In the genomic region with DNA sequence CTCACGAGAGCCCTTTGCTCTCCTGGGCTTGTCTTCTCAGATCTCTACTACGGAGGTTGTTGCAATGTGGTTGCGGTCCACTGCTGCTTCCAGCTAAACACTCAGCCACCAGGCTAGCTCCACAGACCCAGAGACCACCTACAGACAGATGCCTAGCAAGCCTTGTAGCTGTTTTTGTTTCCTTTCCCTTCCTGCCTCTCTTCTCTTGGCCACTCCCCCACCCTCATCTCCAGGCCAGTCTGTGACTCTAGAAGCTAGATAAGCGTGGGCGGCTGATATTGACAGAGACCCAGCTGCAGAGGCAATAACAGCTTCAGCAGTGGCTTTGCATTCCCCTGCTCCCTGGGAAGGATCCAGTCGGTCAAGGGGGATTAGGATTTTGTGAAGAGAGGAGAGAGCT, we compare ENCODE assay signal across 9 mouse cellular contexts. TPM values are rescaled to one million over a fixed set of nuclear protein-coding genes. Genes with fewer than 3 reads are reported as not detected.
A peak's percentile ranks its signal among the peaks of the same experiment; 100 is the strongest.
DNase-seq lines count a peak whose midpoint lies in the region; ATAC-seq and TF ChIP-seq lines count a peak whose summit lies in the region.
"Had no signal": no experiment of that assay in that cellular context is flagged by ENCODE, and none has a peak within 500 bp of the region (broad histone marks: within the 10 kb centered on the region; RNA-seq: fewer than 3 reads in every experiment).

TSS of gene Scn7a (minus strand) at position 150 of the 400 bp plus-strand sequence.

- DNase-seq in kidney, adult 11 months = no peak
- DNase-seq in embryo, embryonic 11 days = peak; percentile 28
- DNase-seq in lung, postnatal 25 days (ENCODE audit: low spot score) = peak; percentile 37
- DNase-seq in cerebellum, postnatal 14 days = no peak
- no peak for DNase-seq in B cell, adult 2 months
- no peak for DNase-seq in cerebellum, adult 2 months

- H3K36me3 ChIP-seq in kidney, embryonic 16.5 days (ENCODE audit: insufficient read depth, low read length) = no peaks in the 10 kb centered on the region
- no peaks in the 10 kb centered on the region for H3K36me3 ChIP-seq in heart, embryonic 15.5 days
- H3K36me3 ChIP-seq: neural tube, embryonic 12.5 days had no signal

- H3K9ac ChIP-seq in kidney, embryonic 16.5 days (replicated peaks; ENCODE audit: low read length) = peak within 1 kb of the TSS; percentile 35; the same call in 1 of the 2 replicates
- no peak within 1 kb of the TSS for H3K9ac ChIP-seq in heart, embryonic 15.5 days
- H3K9ac ChIP-seq: neural tube, embryonic 12.5 days had no signal

- peak within 1 kb of the TSS; percentile 30 for H3K4me2 ChIP-seq in kidney, embryonic 16.5 days (replicated peaks; ENCODE audit: low read depth, low read length)
- H3K4me2 ChIP-seq in heart, embryonic 15.5 days = peak within 1 kb of the TSS; percentile 56
- H3K4me2 ChIP-seq: neural tube, embryonic 12.5 days had no signal

- no peaks in the 10 kb centered on the region for H3K9me3 ChIP-seq in kidney, embryonic 16.5 days (ENCODE audit: low read length)
- H3K9me3 ChIP-seq in heart, embryonic 15.5 days (replicated peaks) = no peaks in the 10 kb centered on the region
- H3K9me3 ChIP-seq: neural tube, embryonic 12.5 days had no signal

- peak; percentile 95 for ATAC-seq in kidney, embryonic 16.5 days (ENCODE audit: low FRiP score, low TSS enrichment)
- ATAC-seq in heart, embryonic 15.5 days (replicated peaks; ENCODE audit: insufficient number of reproducible peaks, insufficient read depth, low FRiP score, low read depth) = no peak

- no peak for TF ChIP-seq POLR2A in cerebellum, adult 2 months (IDR thresholded peaks at IDR 0.05; ENCODE audit: borderline replicate concordance, insufficient read depth, low read length)

- H3K4me1 ChIP-seq in kidney, embryonic 16.5 days (ENCODE audit: insufficient read depth, low read length) = peaks cover 5% of the 10 kb centered on the region
- peaks cover 7% of the 10 kb centered on the region; the same call in 1 of the 2 replicates for H3K4me1 ChIP-seq in heart, embryonic 15.5 days (replicated peaks)
- no peaks in the 10 kb centered on the region for H3K4me1 ChIP-seq in cerebellum, adult 2 months (ENCODE audit: control insufficient read depth, insufficient read depth, low read length)
- H3K4me1 ChIP-seq: neural tube, embryonic 12.5 days had no signal

- 22% methylated on average over 6 of the region's 6 CpGs for WGBS in kidney, embryonic 16.5 days
- WGBS in heart, embryonic 15.5 days = 16% methylated on average over 6 of the region's 6 CpGs
- 44% methylated on average over 6 of the region's 6 CpGs for WGBS in cerebellum, adult 2 months

- no peak within 1 kb of the TSS; the same call in 1 of the 2 replicates for H3K27ac ChIP-seq in kidney, embryonic 16.5 days (ENCODE audit: low read length)
- no peak within 1 kb of the TSS for H3K27ac ChIP-seq in heart, embryonic 15.5 days
- H3K27ac ChIP-seq in cerebellum, adult 2 months (ENCODE audit: insufficient read depth, low read length) = no peak within 1 kb of the TSS
- H3K27ac ChIP-seq: neural tube, embryonic 12.5 days had no signal

- H3K4me3 ChIP-seq in kidney, embryonic 16.5 days (ENCODE audit: low read length) = peak within 1 kb of the TSS; percentile 9
- peak within 1 kb of the TSS; percentile 31 for H3K4me3 ChIP-seq in heart, embryonic 15.5 days
- no peak within 1 kb of the TSS for H3K4me3 ChIP-seq in cerebellum, adult 2 months (replicated peaks; ENCODE audit: insufficient read depth, low read depth, low read length)
- H3K4me3 ChIP-seq: neural tube, embryonic 12.5 days had no signal

- H3K27me3 ChIP-seq in kidney, embryonic 16.5 days (ENCODE audit: insufficient read depth, low read length) = no peaks in the 10 kb centered on the region
- no peaks in the 10 kb centered on the region for H3K27me3 ChIP-seq in heart, embryonic 15.5 days
- H3K27me3 ChIP-seq in cerebellum, adult 2 months (ENCODE audit: control insufficient read depth, insufficient read depth, low read length) = no peaks in the 10 kb centered on the region
- H3K27me3 ChIP-seq: neural tube, embryonic 12.5 days had no signal

- TF ChIP-seq CTCF in cerebellum, adult 2 months (IDR thresholded peaks at IDR 0.05; ENCODE audit: borderline replicate concordance, insufficient read depth, low read depth, low read length) = no peak

RNA-seq across cellular contexts. Expression of gene Scn7a, which starts in this region (rescaled TPM):
- polyA plus RNA-seq in kidney, embryonic 16.5 days (2015; fragmentation: Nextera tagmentation; extraction: Ambion mirVana) = 1.3 and 2.0 TPM in 2 replicates
- polyA plus RNA-seq in heart, embryonic 15.5 days (2015; fragmentation: Nextera tagmentation; extraction: Ambion mirVana) = 1.6 and 2.0 TPM in 2 replicates
- polyA plus RNA-seq in cerebellum, adult 2 months (2012; rRNA removed) = 0.38 and 0.43 TPM in 2 replicates

Comparison
In these comparisons a context has a peak if more than half of its experiments do, and no peak if none do; other contexts are left out.
1. DNase-seq: peak in embryo, embryonic 11 days (single experiment) and lung, postnatal 25 days (single experiment); none in kidney, adult 11 months (single experiment), cerebellum, postnatal 14 days (0 of 2), B cell, adult 2 months (0 of 2) and cerebellum, adult 2 months (0 of 2).